Mouse (Mus musculus) cerebellum, adult 2 months (tissue): ENCODE measurements at regions not wholly inside any gene's neighbourhood (a gene's known extent, or its start where the extent isn't known, plus 50 kb on each side); places are given as distances from the start of the nearest gene placed in this dataset.

Source experiments
- CTCF ChIP-seq: fragments of 200-500 bp; IDR thresholded peaks from 2 replicates; pipeline ENCODE4 v1.5.1; 2011; ENCODE audit warnings: low read depth, mild to moderate bottlenecking, control low read depth, low read length, moderate library complexity, borderline replicate concordance; ENCODE audit not compliant: insufficient read depth
- POLR2A ChIP-seq: fragments of 200-500 bp; IDR thresholded peaks from 2 replicates; pipeline ENCODE4 v1.6.1; 2011; ENCODE audit warnings: low read length, control low read depth, borderline replicate concordance; ENCODE audit not compliant: insufficient read depth

- TF ChIP-seq CTCF (no peak), POLR2A (no peak)
Measured at GRCm38 (mm10) chr17:83015656-83016055, 199.4 kb upstream of the Pkdcc start.
